Comparison of ENCODE assay signal across 12 mouse cellular contexts in the genomic region with DNA sequence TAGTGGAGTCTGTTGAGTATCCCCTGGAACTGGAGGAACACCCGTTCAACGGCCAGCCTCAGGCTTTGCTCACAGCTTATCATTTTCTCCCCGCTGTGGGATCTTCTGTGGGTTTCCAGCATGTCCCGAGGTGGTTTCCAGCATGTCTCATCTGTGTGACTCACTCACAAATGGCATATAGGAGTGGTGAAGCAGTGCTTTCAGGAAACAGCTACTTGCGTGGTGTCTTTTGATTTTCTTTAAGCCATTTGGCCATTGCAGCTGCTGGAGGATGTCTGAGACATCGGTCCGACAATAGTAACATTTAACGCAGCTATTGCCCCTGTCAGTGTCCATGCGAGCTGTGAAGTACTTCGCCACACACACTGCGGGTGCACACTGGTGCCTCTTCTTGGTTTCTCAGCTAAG. TPM values are rescaled to one million over a fixed set of nuclear protein-coding genes. Genes with fewer than 3 reads are reported as not detected.
DNase-seq lines count a peak whose midpoint lies in the region; ATAC-seq and TF ChIP-seq lines count a peak whose summit lies in the region.
"Had no signal": no experiment of that assay in that cellular context is flagged by ENCODE, and none has a peak within 500 bp of the region (broad histone marks: within the 10 kb centered on the region; RNA-seq: fewer than 3 reads in every experiment).

No protein-coding gene starts in this region.

- H3K4me3 ChIP-seq in heart, embryonic 13.5 days: no peak overlapping the region
- no peak overlapping the region for H3K4me3 ChIP-seq in heart, adult 2 months
- H3K4me3 ChIP-seq in liver, embryonic 11.5 days (ENCODE audit: low read depth, low read length): no peak overlapping the region
- H3K4me3 ChIP-seq in kidney, embryonic 14.5 days (ENCODE audit: low read length): no peak overlapping the region
- H3K4me3 ChIP-seq: forebrain, embryonic 12.5 days had no signal

- no peak for DNase-seq in heart, adult 2 months
- peak; percentile 96 for DNase-seq in 3T3-L1 (ENCODE audit: low read depth, low spot score)
- peak; percentile 71 for DNase-seq in Muller cell, postnatal 12 days (ENCODE audit: inconsistent ontology term)
- DNase-seq in liver, embryonic 11.5 days (ENCODE audit: low spot score): no peak
- DNase-seq in adrenal gland, adult 8-10 months: no peak
- DNase-seq in lung, postnatal 4 days: no peak
- DNase-seq: adrenal gland, adult 2 months; lung, postnatal 14 days; right cerebral cortex, postnatal 4 days had no signal

- H3K9ac ChIP-seq in heart, embryonic 13.5 days: no peak overlapping the region
- H3K9ac ChIP-seq in heart, adult 2 months (ENCODE audit: low read depth, low read length): no peak overlapping the region
- peak overlapping the region; percentile 30 for H3K9ac ChIP-seq in liver, embryonic 11.5 days (ENCODE audit: low read depth, low read length)
- H3K9ac ChIP-seq in kidney, embryonic 14.5 days (ENCODE audit: low read depth, low read length): no peak overlapping the region
- H3K9ac ChIP-seq: forebrain, embryonic 12.5 days had no signal

- intact Hi-C loops in heart, adult 2 months (cut with DNase I): no loop called here

- no peaks in the 10 kb centered on the region for H3K9me3 ChIP-seq in heart, embryonic 13.5 days
- H3K9me3 ChIP-seq in liver, embryonic 11.5 days (ENCODE audit: control insufficient read depth, low read length): no peaks in the 10 kb centered on the region
- no peaks in the 10 kb centered on the region for H3K9me3 ChIP-seq in kidney, embryonic 14.5 days (ENCODE audit: control insufficient read depth, low read length)
- H3K9me3 ChIP-seq: forebrain, embryonic 12.5 days had no signal

- ATAC-seq in heart, embryonic 13.5 days (ENCODE audit: extremely low read depth, insufficient number of reproducible peaks, low FRiP score, low TSS enrichment): no peak
- ATAC-seq in liver, embryonic 11.5 days (replicated peaks; ENCODE audit: low FRiP score): 0 out of 2 replicates have a peak, but pooled peaks have one; percentile 25
- no peak for ATAC-seq in kidney, embryonic 14.5 days (ENCODE audit: low FRiP score, low TSS enrichment)

- TF ChIP-seq EP300 in heart, adult 2 months (IDR thresholded peaks at IDR 0.05; ENCODE audit: insufficient read depth, low read depth, low read length): no peak

- no peak for TF ChIP-seq CTCF in heart, adult 2 months (IDR thresholded peaks at IDR 0.05)

- H3K27ac ChIP-seq in heart, embryonic 13.5 days (replicated peaks): peak overlapping the region; percentile 52
- no peak overlapping the region for H3K27ac ChIP-seq in heart, adult 2 months
- H3K27ac ChIP-seq in liver, embryonic 11.5 days (ENCODE audit: low read depth, low read length): peak overlapping the region; percentile 90
- H3K27ac ChIP-seq in kidney, embryonic 14.5 days (ENCODE audit: low read depth, low read length): no peak overlapping the region
- H3K27ac ChIP-seq: forebrain, embryonic 12.5 days had no signal

- no peaks in the 10 kb centered on the region for H3K79me2 ChIP-seq in heart, adult 2 months (replicated peaks; ENCODE audit: control insufficient read depth, insufficient read depth, low read length)

- H3K4me1 ChIP-seq in heart, embryonic 13.5 days: peaks cover 33% of the 10 kb centered on the region
- H3K4me1 ChIP-seq in heart, adult 2 months (ENCODE audit: control insufficient read depth, insufficient read depth, low read length): peaks cover 2% of the 10 kb centered on the region
- H3K4me1 ChIP-seq in liver, embryonic 11.5 days (replicated peaks; ENCODE audit: control insufficient read depth, insufficient read depth, low read length): peaks cover 45% of the 10 kb centered on the region
- H3K4me1 ChIP-seq in kidney, embryonic 14.5 days (ENCODE audit: control insufficient read depth, insufficient read depth, low read length): peaks cover 8% of the 10 kb centered on the region; the same call in 1 of the 2 replicates

- WGBS in heart, embryonic 13.5 days: 60% methylated on average over 11 of the region's 11 CpGs
- WGBS in heart, adult 2 months: 63% methylated on average over 11 of the region's 11 CpGs
- 51% methylated on average over 11 of the region's 11 CpGs for WGBS in liver, embryonic 11.5 days
- 54% methylated on average over 11 of the region's 11 CpGs for WGBS in kidney, embryonic 14.5 days

- peaks cover 3% of the 10 kb centered on the region; the same call in 1 of the 2 replicates for H3K27me3 ChIP-seq in heart, embryonic 13.5 days (replicated peaks)
- H3K27me3 ChIP-seq in heart, adult 2 months (ENCODE audit: control insufficient read depth, insufficient read depth, low read length): no peaks in the 10 kb centered on the region
- no peaks in the 10 kb centered on the region for H3K27me3 ChIP-seq in liver, embryonic 11.5 days (replicated peaks; ENCODE audit: control insufficient read depth, insufficient read depth, low read length)
- peaks cover 10% of the 10 kb centered on the region for H3K27me3 ChIP-seq in kidney, embryonic 14.5 days (ENCODE audit: control insufficient read depth, insufficient read depth, low read length)
- H3K27me3 ChIP-seq: forebrain, embryonic 12.5 days had no signal

- H3K36me3 ChIP-seq in heart, embryonic 13.5 days: no peaks in the 10 kb centered on the region
- no peaks in the 10 kb centered on the region for H3K36me3 ChIP-seq in heart, adult 2 months (ENCODE audit: control insufficient read depth, insufficient read depth, low read length)
- H3K36me3 ChIP-seq in liver, embryonic 11.5 days (ENCODE audit: control insufficient read depth, insufficient read depth, low read length): no peaks in the 10 kb centered on the region
- H3K36me3 ChIP-seq in kidney, embryonic 14.5 days (ENCODE audit: control insufficient read depth, insufficient read depth, low read length): no peaks in the 10 kb centered on the region
- H3K36me3 ChIP-seq: forebrain, embryonic 12.5 days had no signal

- peak overlapping the region; percentile 38 for H3K4me2 ChIP-seq in heart, embryonic 13.5 days
- H3K4me2 ChIP-seq in liver, embryonic 11.5 days: peak overlapping the region; percentile 37
- H3K4me2 ChIP-seq in kidney, embryonic 14.5 days (replicated peaks; ENCODE audit: low read depth, low read length): no peak overlapping the region
- H3K4me2 ChIP-seq: forebrain, embryonic 12.5 days had no signal

- no peak for TF ChIP-seq POLR2A in heart, adult 2 months (IDR thresholded peaks at IDR 0.05; ENCODE audit: insufficient read depth, low read depth, low read length)

RNA-seq across cellular contexts. Expression of a gene that starts 50.7 kb away (rescaled TPM):
- 124 and 134 TPM in 2 replicates for polyA plus RNA-seq in heart, embryonic 13.5 days (2015; fragmentation: Nextera tagmentation; extraction: Ambion mirVana)
- total RNA-seq in heart, adult 2 months (2021): 100 to 1,000 TPM; 314 to 407 TPM
- 94.5 and 121 TPM in 2 replicates for polyA plus RNA-seq in heart, adult 2 months (2012; rRNA removed)
- polyA plus RNA-seq in liver, embryonic 11.5 days (2014; fragmentation: Nextera tagmentation; extraction: Ambion mirVana): 97.7 and 100 TPM in 2 replicates
- 82.7 and 94.3 TPM in 2 replicates for polyA plus RNA-seq in kidney, embryonic 14.5 days (2014; fragmentation: Nextera tagmentation; extraction: Ambion mirVana)
- 100 to 1,000 TPM in 3 of 4 experiments, 10 to 100 TPM in 1; 82.1 to 133 (median 115) TPM for total RNA-seq in adrenal gland, adult 8-10 months (2022)

Comparison
In these comparisons a context has a peak if more than half of its experiments do, and no peak if none do; other contexts are left out.
1. H3K27ac ChIP-seq: peak in heart, embryonic 13.5 days (single experiment) and liver, embryonic 11.5 days (single experiment); none in heart, adult 2 months (single experiment) and kidney, embryonic 14.5 days (single experiment).
2. DNase-seq: peak in 3T3-L1 (single experiment) and Muller cell, postnatal 12 days (single experiment); none in heart, adult 2 months (0 of 2), liver, embryonic 11.5 days (single experiment), adrenal gland, adult 8-10 months (single experiment) and lung, postnatal 4 days (0 of 2).